Mouse (Mus musculus) gastrocnemius, adult 2 months (tissue): ENCODE results near the gene Trarg1. TPM values are rescaled to one million over a fixed set of nuclear protein-coding genes. Genes with fewer than 3 reads are reported as not detected.
A peak's percentile ranks its signal among the peaks of the same experiment; 100 is the strongest.
"Not testable (repeated sequence)": the region's sequence is repeated elsewhere in the genome, so short reads cannot be mapped to it uniquely, and the experiment has no call there.

Experiments
- DNase-seq: peaks from one replicate; pipeline ENCODE4 v3.0.0; 2022
- H3K27ac ChIP-seq: fragments of 200-600 bp; 2 replicates; pipeline ENCODE4 v1.8.1; 2022; ENCODE audit warnings: mild to moderate bottlenecking
- H3K4me3 ChIP-seq: fragments of 200-600 bp; 2 replicates; pipeline ENCODE4 v1.8.1; 2022; ENCODE audit warnings: mild to moderate bottlenecking, moderate library complexity
- CTCF ChIP-seq: fragments of 200-600 bp; IDR thresholded peaks from 2 replicates; pipeline ENCODE4 v1.8.1; 2022; ENCODE audit warnings: antibody characterized with exemption, mild to moderate bottlenecking, moderate library complexity
- intact Hi-C: fragments of 180-260 bp; cut with DNase I; formaldehyde crosslinking; loops from one replicate; pipeline ENCODE4 v1.15.1; 2025
- long read RNA-seq, 2 experiments: library from polyadenylated mRNA; stranded (forward); transcript quantifications; one replicate each; pipeline ENCODE4 v2.0.0; 2021
- total RNA-seq, 2 experiments: library from RNA; stranded (reverse); gene quantifications; 2 replicates each; pipeline ENCODE4 v1.2.3; 2021

The Trarg1 gene
- under 1 TPM; 0.77 to 0.84 TPM for total RNA-seq
- long read RNA-seq, experiment 1, result 0 reads
- long read RNA-seq, experiment 2, result 0 reads

- peak within 1 kb of the TSS; percentile 42 for H3K4me3 ChIP-seq
- intact Hi-C loops, result loop anchor here (10.0 kb wide), 1 partner anchor 215 kb away; no protein-coding TSS in a partner anchor
- peak within 1 kb of the TSS; percentile 38 for H3K27ac ChIP-seq
- DNase-seq, result not testable (repeated sequence)
Observed at GRCm38 (mm10) chr11:76679508-76679907, at the start of gene Trarg1. Gene Trarg1 (plus strand): TSS chr11:76679808.

DNA sequence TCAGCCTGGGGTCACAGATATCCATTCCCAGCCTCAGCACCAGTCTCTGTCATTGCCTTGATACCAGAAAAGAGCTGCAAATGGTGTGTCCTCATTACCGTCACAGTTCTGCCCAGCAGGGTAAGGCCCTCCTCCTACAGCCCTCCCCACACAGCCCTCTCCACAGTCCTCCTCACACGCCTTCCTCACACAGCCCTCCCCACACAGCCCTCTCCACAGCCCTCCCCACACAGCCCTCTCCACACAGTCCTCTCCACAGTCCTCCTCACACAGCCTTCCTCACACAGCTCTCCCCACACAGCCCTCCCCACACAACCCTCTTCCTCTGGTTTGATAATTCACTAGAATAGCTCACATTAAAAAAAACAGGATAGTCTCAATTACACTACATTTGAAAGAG lies 49.6 kb upstream of the Trarg1 start:
- Histone ChIP-seq H3K27ac (no peak overlapping the region), H3K4me3 (no peak overlapping the region)
- no peak for DNase-seq
- TF ChIP-seq CTCF, result no peak
- intact Hi-C loops, result no loop called here

DNA sequence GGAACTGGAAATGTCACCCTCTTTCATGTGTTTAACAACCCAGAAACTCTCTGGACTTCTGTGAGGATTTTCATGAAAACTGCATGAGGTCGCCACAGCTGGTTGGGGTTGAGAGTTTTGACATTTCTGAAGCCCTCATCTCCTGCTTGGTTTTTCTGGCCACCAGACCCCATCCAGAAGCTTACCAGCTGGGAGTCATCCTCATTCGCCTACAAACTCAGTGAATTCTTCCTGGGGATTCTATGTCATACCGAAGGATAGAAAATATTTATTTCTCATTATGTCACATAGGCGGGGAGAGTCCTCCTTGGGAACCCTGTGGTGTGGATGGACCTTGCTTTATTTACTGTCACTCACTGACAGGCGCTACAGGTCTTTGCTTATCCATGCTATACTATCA lies 49.1 kb upstream of the Trarg1 start:
- Histone ChIP-seq H3K4me3 (no peak overlapping the region), H3K27ac (no peak overlapping the region)
- no peak for DNase-seq
- no peak for TF ChIP-seq CTCF
- intact Hi-C loops, result no loop called here

DNA sequence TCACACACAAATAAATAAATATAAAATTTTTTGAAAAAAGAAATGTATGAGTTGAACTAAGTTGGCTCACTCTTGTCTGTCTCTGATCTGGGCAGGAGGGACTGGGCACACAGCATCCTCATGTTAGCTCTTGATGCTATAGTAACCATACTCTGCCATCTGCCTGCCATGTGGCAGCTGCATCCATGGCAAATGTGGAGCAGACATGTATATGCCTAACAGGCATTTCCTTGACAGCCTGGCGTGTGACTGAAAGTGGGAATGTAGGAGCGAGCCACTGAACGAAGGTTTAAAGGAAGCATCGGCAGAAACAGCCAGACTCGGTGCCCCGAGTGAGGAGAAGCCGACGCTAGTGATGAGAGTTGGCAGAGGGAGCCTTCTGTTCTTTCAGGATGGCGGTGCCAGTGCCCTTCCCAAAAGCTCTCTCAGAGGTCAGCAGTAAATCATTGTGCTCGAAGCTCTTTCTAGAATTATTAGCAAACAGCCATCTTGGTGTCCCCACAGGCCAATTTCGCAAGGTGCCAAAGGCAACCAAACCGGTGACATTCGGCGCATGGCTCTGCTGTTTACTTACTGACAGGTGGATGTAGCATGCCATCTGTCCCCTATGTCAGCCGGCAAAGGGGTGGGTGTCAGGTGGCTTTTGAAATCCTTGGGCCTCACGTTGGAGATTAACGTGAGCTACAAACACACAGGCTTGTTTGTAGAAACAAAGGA lies 40.2 kb upstream of the Trarg1 start:
- intact Hi-C loops, result no loop called here
- H3K4me3 ChIP-seq, result no peak overlapping the region

DNA sequence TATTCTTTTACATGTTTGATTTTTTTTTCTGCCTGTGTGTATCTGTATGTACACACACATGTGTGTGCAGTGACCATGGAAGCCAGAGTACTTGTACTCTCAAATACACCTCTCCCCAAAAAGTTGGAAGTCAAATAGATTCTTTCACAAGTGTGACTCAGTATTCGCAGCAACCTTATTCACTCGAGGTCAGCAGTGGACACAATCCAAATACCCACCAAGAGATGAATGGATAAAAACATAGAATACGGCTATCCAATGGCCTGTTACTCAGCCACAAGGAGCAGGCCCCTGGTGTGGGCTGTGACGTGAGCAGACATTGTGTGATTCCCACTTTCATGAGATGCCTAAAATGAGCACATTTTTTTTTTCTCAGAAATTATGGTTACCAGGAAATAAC lies 39.4 kb upstream of the Trarg1 start:
- intact Hi-C loops, result no loop called here
- no peak overlapping the region for H3K27ac ChIP-seq
- no peak for DNase-seq
- no peak for TF ChIP-seq CTCF
- H3K4me3 ChIP-seq, result no peak overlapping the region

More for the DNA sequence above, 40.2 kb upstream of the Trarg1 start:
- TF ChIP-seq CTCF, result no peak
- DNase-seq, result no peak
- no peak overlapping the region for H3K27ac ChIP-seq

GRCm38 (mm10) chr11:76644257-76644656 lies 35.4 kb upstream of the Trarg1 start:
- H3K4me3 ChIP-seq, result no peak overlapping the region
- no peak for TF ChIP-seq CTCF
- H3K27ac ChIP-seq, result no peak overlapping the region
- intact Hi-C loops, result no loop called here
- no peak for DNase-seq

GRCm38 (mm10) chr11:76645036-76645435 lies 34.6 kb upstream of the Trarg1 start:
- intact Hi-C loops, result no loop called here
- H3K4me3 ChIP-seq, result no peak overlapping the region

DNA sequence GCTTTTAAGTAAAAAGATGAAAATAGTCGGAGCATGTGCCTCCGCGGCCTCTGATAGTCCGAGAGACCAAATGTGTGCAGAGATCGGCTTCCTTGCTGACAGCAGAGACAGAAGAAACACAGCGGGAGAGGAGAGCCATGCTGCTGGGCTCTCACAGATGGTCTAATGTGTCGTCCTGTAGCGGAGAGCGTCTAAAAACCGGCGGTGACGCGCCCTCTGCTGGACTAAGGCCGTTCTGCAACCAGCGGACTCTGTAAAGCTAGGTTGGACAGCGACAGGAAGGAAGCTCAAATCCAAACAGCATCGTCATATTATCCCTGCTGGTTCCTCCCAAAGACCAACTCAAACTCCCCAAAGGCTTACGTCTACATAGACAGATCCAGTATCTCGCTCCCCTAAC lies 33.7 kb upstream of the Trarg1 start:
- TF ChIP-seq CTCF, result peak; percentile 97
- peak; percentile 88 for DNase-seq
- intact Hi-C loops, result loop anchor here (1.0 kb wide), 1 partner anchor 122 kb away; no protein-coding TSS in a partner anchor
- Histone ChIP-seq H3K27ac (no peak overlapping the region), H3K4me3 (peak overlapping the region; percentile 58)

More at GRCm38 (mm10) chr11:76645036-76645435, 34.6 kb upstream of the Trarg1 start:
- no peak overlapping the region for H3K27ac ChIP-seq
- DNase-seq, result no peak
- TF ChIP-seq CTCF, result no peak

DNA sequence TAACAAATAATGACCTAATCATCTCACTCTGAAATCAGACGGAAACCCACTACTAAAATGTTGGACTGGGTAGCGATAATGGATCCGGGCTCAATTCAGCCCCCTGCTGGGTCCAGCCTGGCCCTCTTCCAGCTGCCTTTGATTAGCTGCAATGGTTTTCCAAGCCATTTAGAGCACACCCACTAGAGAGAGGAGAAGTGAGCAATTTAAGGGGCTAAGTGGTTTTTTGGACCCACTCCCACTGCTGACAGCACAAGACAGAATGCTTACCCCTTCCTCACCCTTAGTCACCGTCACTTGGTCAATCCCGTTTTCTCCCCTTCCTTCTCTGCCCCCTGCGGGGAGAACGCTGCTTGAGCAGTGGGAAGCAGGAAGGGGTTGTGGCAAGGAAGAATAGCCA lies 32.5 kb upstream of the Trarg1 start:
- peak overlapping the region; percentile 53 for H3K4me3 ChIP-seq
- no peak overlapping the region for H3K27ac ChIP-seq
- DNase-seq, result no peak
- intact Hi-C loops, result no loop called here
- TF ChIP-seq CTCF, result no peak

DNA sequence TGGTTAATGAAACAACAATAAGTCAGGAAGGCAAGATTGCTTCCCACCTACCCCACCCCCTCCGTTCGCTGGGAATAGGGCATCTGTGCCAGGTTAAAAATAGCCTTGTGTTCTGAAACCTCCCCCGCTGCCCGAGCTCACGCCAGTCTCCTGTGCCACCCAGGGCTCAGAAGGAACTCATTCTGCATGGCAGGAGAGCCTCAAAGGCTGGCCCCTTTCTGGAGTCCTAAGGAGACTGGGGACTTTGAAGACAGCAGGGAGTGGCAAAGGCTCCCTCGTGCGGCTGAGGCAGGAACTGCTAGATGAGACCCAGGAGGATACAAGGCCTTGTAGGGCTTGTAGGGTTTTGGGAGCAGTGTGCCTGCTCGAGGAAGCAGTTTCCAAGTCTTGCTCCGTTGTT lies 32.1 kb upstream of the Trarg1 start:
- Histone ChIP-seq H3K27ac (0 out of 2 replicates have a peak overlapping the region, but pooled peaks have one; percentile 38), H3K4me3 (peak overlapping the region; percentile 53)
- intact Hi-C loops, result no loop called here
- peak; percentile 83 for TF ChIP-seq CTCF
- peak; percentile 78 for DNase-seq

GRCm38 (mm10) chr11:76650862-76651560 lies 28.6 kb upstream of the Trarg1 start:
- H3K4me3 ChIP-seq, result no peak overlapping the region
- DNase-seq, result no peak
- no peak for TF ChIP-seq CTCF
- no peak overlapping the region for H3K27ac ChIP-seq
- intact Hi-C loops, result no loop called here

DNA sequence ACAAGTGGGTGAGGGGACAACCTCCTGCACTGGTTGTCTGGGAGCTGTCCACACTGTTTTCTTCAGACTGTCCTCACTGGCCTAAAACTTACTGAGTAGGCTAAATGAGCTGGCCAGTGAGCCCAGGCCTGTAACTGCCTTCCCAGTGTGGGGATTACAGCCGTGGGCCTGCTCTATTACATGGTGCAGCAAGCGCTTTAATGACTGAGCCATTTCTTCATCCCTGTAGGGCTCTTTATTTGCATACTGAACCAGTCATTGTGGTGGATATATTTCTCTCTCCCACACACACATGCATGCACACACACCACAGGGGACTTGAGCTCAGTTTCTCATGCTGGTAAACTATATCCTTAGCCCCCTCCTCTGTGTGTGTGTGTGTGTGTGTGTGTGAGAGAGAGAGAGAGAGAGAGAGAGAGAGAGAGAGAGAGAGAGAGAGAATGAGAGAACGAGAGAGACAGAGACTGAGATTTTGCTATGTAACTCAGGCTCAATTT lies 26.7 kb upstream of the Trarg1 start:
- TF ChIP-seq CTCF, result no peak
- intact Hi-C loops, result no loop called here
- no peak overlapping the region for H3K27ac ChIP-seq
- H3K4me3 ChIP-seq, result no peak overlapping the region
- DNase-seq, result no peak

DNA sequence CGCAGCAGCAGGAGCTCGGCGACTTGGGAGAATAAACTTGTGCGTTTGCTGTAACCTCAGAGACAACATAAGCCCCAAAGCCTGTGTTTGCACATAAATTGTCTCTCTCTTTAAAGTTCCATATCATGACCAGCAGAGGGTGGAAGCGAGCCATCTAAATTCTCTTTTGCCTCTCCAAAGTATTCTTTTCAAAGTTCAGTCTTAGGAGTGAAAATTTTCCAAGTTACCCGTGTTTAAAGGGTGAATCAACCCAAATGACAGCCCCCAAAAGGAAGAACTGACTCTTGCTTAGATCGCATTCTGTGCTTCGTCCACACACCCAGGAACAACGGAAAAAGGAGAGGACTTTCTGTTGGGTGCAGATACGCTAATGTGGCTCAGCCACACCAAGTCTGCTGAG lies 24.5 kb upstream of the Trarg1 start:
- TF ChIP-seq CTCF, result peak; percentile 62
- H3K27ac ChIP-seq, result no peak overlapping the region
- intact Hi-C loops, result no loop called here
- peak overlapping the region; percentile 52 for H3K4me3 ChIP-seq
- DNase-seq, result no peak
